Mouse (Mus musculus) kidney, embryonic 15.5 days (tissue): ENCODE results near the gene Lin7a. TPM values are rescaled to one million over a fixed set of nuclear protein-coding genes. Genes with fewer than 3 reads are reported as not detected.

Source experiments
- ATAC-seq: fragments of 200-750 bp; cut with Nextera tagmentation; replicated peaks from 2 replicates; pipeline ENCODE4 v1.8.0; 2017; ENCODE audit warnings: moderate TSS enrichment; ENCODE audit not compliant: low FRiP score
- H3K27ac ChIP-seq: fragments of 300-500 bp; sonication (generic); 2 replicates; pipeline ENCODE4 v1.5.1; 2015; ENCODE audit warnings: mild to moderate bottlenecking, inconsistent platforms
- H3K27me3 ChIP-seq: fragments of 300-500 bp; sonication (generic); 2 replicates; pipeline ENCODE4 v1.6.1; 2015; ENCODE audit warnings: inconsistent platforms
- H3K36me3 ChIP-seq: fragments of 300-500 bp; sonication (generic); 2 replicates; pipeline ENCODE4 v1.6.1; 2015; ENCODE audit warnings: inconsistent platforms
- H3K4me1 ChIP-seq: fragments of 300-500 bp; sonication (generic); 2 replicates; pipeline ENCODE4 v1.6.1; 2015; ENCODE audit warnings: inconsistent platforms
- H3K4me2 ChIP-seq: fragments of 300-500 bp; sonication (generic); 2 replicates; pipeline ENCODE4 v1.6.1; 2015; ENCODE audit warnings: moderate library complexity, mild to moderate bottlenecking, inconsistent platforms
- H3K4me3 ChIP-seq: fragments of 300-500 bp; sonication (generic); replicated peaks from 2 replicates; pipeline ENCODE4 v1.5.1; 2015; ENCODE audit warnings: mild to moderate bottlenecking, inconsistent platforms
- H3K9ac ChIP-seq: fragments of 300-500 bp; sonication (generic); 2 replicates; pipeline ENCODE4 v1.6.1; 2015; ENCODE audit warnings: mild to moderate bottlenecking, inconsistent platforms
- H3K9me3 ChIP-seq: fragments of 300-500 bp; sonication (generic); replicated peaks from 2 replicates; pipeline ENCODE4 v1.6.1; 2016; ENCODE audit warnings: inconsistent platforms
- WGBS: fragments of 180-500 bp; shearing (Covaris S2); methylation state at CpG from one replicate; pipeline ENCODE4 v1.1.7; 2015; ENCODE audit warnings: mixed read lengths; 5-methylcytosine and 5-hydroxymethylcytosine counted together
- polyA plus RNA-seq: library from polyadenylated mRNA; unstranded; fragments of >200 nt; fragmentation: Nextera tagmentation; extraction: Ambion mirVana; gene quantifications from 2 replicates; pipeline ENCODE4 v1.2.1, GENCODE M21; 2015

The Lin7a gene
- polyA plus RNA-seq, 1 experiment from 2014 or later: 2.0 TPM

DNA sequence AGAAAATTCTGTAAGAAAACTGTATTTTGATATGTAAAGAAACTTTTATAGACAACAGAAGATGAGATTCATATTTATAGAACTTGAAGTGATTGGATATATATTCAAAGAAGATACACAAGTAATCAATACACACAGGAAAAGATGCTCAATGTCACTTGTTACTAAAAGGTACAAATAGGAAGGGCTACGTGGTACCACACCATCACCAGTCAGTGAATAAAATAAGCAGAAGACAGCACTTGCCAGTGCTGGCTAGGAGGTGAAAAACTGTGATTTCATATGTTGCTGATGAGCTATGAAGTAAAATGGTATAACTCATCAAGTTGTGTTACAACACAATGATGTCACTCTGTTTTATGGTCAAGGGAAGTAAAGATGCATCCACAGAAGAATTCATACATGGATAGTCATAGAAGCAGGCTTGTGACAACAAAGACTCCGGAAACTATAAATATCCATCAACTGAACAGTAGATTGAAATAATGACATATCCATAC lies 25.5 kb upstream of the Lin7a start:
- no peak overlapping the region for H3K27ac ChIP-seq
- H3K9me3 ChIP-seq: no peaks in the 10 kb centered on the region
- H3K4me1 ChIP-seq: 0 out of 2 replicates have a peak, but pooled peaks cover 2% of the 10 kb centered on the region
- no peak overlapping the region for H3K4me3 ChIP-seq
- no peaks in the 10 kb centered on the region for H3K27me3 ChIP-seq
- ATAC-seq: no peak
- H3K9ac ChIP-seq: no peak overlapping the region
- H3K36me3 ChIP-seq: no peaks in the 10 kb centered on the region
- WGBS: 90% methylated on average over 2 of the region's 2 CpGs
- no peak overlapping the region for H3K4me2 ChIP-seq

DNA sequence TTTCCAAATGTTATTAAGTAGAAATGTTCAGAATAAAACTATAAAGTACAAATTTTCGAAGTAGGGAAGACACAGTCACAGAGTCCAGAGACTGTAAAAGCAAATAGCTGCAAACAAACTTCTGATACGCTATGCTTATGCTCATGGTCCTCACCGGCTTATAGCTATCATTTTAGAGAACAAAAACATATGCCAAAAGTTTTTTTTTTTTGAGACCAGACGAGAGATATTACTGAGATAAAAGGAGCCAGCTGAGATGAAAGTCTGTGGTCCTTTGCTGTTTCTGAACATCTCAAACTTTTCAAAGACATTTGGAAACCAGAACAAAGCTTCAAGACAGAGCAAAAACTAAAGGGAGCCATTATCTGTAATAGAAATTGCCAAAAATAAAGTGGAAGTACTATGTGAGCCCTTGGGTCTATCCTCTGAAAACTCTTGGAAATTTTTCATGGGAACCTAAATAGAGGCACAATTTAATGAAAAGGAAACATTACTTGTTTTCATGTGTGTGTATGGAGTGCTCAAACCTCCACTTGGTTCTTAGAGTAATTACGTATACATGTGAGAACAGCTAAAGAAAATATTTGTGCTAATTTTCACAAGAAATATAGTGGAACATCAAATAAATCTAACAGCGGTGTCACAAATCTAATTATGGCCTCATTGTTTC lies 24.4 kb upstream of the Lin7a start:
- Histone ChIP-seq H3K4me1 (0 out of 2 replicates have a peak, but pooled peaks cover 2% of the 10 kb centered on the region), H3K9me3 (no peaks in the 10 kb centered on the region), H3K36me3 (no peaks in the 10 kb centered on the region), H3K4me2 (no peak overlapping the region), H3K27ac (no peak overlapping the region), H3K27me3 (no peaks in the 10 kb centered on the region), H3K4me3 (no peak overlapping the region), H3K9ac (no peak overlapping the region)
- no peak for ATAC-seq
- 86% methylated on average over 6 of the region's 6 CpGs for WGBS

DNA sequence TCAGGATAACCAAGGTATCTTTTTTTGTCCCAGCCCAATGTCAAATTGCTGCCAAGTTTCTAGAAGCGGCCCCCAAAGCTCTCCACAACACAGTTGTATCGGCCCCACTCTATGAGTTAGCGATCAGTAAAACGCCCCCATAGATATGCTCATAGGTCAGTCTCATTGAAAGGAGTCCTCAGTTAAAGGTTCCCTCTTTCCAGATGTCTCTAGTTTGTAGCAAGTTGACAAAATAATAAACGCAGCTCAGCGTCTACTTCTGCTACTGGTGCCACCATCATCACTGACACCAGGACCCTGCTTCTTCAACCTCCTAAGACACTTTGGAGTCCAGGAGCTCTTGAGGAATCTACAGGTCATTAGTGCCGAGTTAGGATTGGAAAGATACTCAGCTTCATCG lies 23.0 kb upstream of the Lin7a start:
- ATAC-seq: no peak
- no peaks in the 10 kb centered on the region for H3K27me3 ChIP-seq
- no peak overlapping the region for H3K4me2 ChIP-seq
- no peak overlapping the region for H3K4me3 ChIP-seq
- no peaks in the 10 kb centered on the region for H3K9me3 ChIP-seq
- no peaks in the 10 kb centered on the region for H3K36me3 ChIP-seq
- no peak overlapping the region for H3K9ac ChIP-seq
- 0 out of 2 replicates have a peak, but pooled peaks cover 2% of the 10 kb centered on the region for H3K4me1 ChIP-seq
- WGBS: 91% methylated on average over 8 of the region's 8 CpGs
- H3K27ac ChIP-seq: no peak overlapping the region

DNA sequence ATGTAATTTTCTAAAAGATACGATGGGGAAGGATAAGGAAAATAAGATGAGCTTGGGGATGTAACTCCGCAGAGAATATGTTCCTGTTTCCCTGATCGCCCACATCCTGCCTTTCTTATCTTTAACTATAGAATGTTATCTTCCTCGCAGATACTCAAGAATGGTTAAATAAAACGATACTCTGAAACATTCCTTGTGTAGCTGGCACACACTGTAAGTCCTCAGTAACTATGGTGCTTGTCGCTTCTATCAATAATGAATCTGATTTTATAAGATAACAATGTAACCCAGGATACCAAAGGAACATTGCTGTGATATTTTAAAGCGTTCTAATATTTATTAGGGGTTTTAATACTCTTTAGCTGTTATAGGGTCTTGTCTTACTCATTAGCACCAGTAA lies 22.4 kb upstream of the Lin7a start:
- no peak overlapping the region for H3K9ac ChIP-seq
- WGBS: 84% methylated on average over 7 of the region's 7 CpGs
- no peak overlapping the region for H3K27ac ChIP-seq
- H3K4me2 ChIP-seq: no peak overlapping the region
- no peaks in the 10 kb centered on the region for H3K36me3 ChIP-seq
- H3K4me1 ChIP-seq: 0 out of 2 replicates have a peak, but pooled peaks cover 2% of the 10 kb centered on the region
- no peaks in the 10 kb centered on the region for H3K9me3 ChIP-seq
- no peak for ATAC-seq
- H3K4me3 ChIP-seq: no peak overlapping the region
- H3K27me3 ChIP-seq: no peaks in the 10 kb centered on the region

DNA sequence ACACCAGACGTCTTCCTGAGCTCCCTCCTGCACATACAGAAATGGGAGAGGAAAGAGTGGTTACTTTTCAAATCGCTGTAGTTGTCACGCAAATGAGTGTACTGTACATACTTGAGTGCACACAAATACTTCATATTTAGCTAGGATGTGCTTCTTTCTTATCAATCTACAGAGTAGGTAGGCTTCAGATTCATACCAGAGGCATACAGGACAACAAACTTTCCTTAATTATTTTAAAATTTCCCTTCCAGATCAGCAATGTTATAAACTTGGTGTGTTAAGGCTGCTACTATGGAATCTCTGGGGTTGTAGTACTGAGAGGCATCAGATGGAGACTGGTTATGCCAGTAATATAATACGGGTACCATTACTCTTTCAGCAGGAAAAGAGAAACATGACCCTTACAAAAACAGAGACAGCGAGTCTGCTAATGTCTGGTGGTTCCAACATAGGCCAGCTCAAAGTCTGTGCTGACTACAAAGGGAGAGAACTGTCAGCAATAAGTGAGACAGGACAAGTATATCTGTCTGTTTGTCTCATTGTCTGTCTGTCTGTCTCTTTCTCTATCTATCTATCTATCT lies 21.8 kb upstream of the Lin7a start:
- Histone ChIP-seq H3K9me3 (no peaks in the 10 kb centered on the region), H3K4me2 (no peak overlapping the region), H3K4me1 (0 out of 2 replicates have a peak, but pooled peaks cover 2% of the 10 kb centered on the region), H3K36me3 (no peaks in the 10 kb centered on the region), H3K27me3 (no peaks in the 10 kb centered on the region), H3K27ac (no peak overlapping the region), H3K4me3 (no peak overlapping the region), H3K9ac (no peak overlapping the region)
- 50% methylated on average over 5 of the region's 5 CpGs for WGBS
- peak; percentile 80 for ATAC-seq

DNA sequence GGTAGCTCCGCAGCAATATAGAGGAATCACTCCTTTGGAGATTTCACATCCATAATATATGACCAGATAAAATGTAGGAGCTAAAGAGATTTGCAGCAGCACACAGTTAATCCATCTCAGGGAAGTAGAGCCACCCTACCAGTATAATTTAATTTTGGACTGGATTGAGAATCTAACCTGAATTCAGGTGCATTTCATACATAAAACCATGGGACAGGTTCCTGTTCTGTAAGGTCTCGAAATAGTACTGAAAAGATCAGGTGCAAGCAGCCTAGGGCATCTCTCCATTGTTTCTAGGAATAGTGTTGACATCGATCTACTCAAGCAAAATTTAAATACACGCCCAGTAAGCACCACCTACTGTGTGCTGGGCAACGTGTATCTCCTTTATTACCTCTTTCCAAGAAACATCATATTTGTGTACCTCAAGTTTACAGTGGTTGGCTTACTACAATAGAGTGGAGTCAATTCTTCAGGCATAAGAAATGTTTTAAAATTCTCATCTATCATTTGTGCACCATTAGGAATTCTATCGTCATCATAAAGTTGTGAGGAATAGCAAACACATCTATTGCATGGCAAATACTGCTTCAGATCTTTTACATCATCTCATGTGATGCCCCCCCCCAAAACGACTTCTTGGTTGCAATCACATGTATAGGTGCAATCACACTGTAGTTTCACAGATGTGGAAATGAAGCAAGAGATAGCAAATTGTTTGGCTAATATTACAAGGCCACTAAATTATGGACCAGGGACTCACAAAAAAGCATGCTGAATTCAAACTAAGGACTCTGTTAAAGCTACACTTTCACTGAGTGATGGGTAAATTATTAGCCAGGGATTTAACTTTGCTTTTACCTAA lies 20.9 kb upstream of the Lin7a start:
- Histone ChIP-seq H3K36me3 (no peaks in the 10 kb centered on the region), H3K27me3 (no peaks in the 10 kb centered on the region), H3K9ac (no peak overlapping the region), H3K4me2 (no peak overlapping the region), H3K27ac (no peak overlapping the region), H3K4me1 (0 out of 2 replicates have a peak, but pooled peaks cover 2% of the 10 kb centered on the region), H3K4me3 (no peak overlapping the region), H3K9me3 (no peaks in the 10 kb centered on the region)
- WGBS: 77% methylated on average over 7 of the region's 7 CpGs
- no peak for ATAC-seq

DNA sequence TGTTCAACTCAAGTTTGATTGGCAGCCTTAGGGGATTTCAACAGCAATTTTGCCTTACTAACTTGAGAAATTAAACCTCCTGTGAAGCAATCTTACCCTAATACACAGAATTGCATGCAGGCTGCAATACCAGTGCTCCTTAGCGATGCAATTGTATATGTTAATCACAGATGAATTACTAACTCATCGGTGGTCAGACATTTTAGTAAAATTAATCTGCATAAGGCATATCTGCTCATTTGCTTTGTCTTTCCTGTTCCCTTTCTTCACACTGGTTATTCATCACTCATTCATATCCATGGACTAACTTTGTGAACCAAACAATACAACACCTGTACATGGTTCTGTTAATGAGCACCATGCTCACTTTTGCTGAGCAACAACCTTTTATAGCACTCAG lies 20.2 kb upstream of the Lin7a start:
- H3K27me3 ChIP-seq: no peaks in the 10 kb centered on the region
- ATAC-seq: no peak
- no peak overlapping the region for H3K4me2 ChIP-seq
- no peak overlapping the region for H3K27ac ChIP-seq
- no peak overlapping the region for H3K9ac ChIP-seq
- no peaks in the 10 kb centered on the region for H3K9me3 ChIP-seq
- no peaks in the 10 kb centered on the region for H3K36me3 ChIP-seq
- 76% methylated on average over 2 of the region's 2 CpGs for WGBS
- H3K4me1 ChIP-seq: 0 out of 2 replicates have a peak, but pooled peaks cover 2% of the 10 kb centered on the region
- H3K4me3 ChIP-seq: no peak overlapping the region

DNA sequence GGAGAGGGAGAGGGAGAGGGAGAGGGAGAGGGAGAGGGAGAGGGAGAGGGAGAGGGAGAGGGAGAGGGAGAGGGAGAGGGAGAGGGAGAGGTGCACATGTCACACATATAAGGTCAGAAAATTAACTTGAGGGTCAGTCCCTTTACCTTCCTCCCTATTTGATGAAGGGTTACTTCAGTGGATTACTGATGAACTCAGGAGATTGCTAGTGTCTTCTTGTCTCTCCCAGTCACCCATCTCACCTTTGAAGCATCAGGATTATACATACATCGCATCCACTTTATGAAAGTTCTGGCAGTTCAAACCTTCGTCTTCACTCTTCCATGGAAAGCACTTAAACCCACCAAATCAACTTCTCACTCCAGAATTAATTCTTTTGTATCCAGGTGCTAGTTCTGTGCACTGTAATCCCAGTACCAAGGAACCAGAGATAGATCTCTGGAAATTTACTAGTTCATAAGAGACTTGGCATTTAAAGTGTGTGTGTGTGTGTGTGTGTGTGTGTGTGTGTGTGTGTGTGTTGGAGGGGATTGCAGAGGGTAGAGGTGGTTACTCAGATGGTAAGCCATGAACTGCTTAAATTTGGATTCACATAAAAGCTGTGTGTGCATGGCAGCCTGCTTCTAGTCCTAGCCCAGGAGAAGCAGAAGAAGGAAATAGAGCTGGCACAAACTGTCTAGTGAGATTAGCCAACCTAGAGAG lies 19.5 kb upstream of the Lin7a start:
- no peak overlapping the region for H3K4me2 ChIP-seq
- H3K27me3 ChIP-seq: no peaks in the 10 kb centered on the region
- no peak overlapping the region for H3K4me3 ChIP-seq
- 93% methylated on average over 2 of the region's 2 CpGs for WGBS
- H3K9me3 ChIP-seq: no peaks in the 10 kb centered on the region
- no peak for ATAC-seq
- H3K4me1 ChIP-seq: 0 out of 2 replicates have a peak, but pooled peaks cover 2% of the 10 kb centered on the region
- H3K9ac ChIP-seq: no peak overlapping the region
- no peak overlapping the region for H3K27ac ChIP-seq
- H3K36me3 ChIP-seq: no peaks in the 10 kb centered on the region

DNA sequence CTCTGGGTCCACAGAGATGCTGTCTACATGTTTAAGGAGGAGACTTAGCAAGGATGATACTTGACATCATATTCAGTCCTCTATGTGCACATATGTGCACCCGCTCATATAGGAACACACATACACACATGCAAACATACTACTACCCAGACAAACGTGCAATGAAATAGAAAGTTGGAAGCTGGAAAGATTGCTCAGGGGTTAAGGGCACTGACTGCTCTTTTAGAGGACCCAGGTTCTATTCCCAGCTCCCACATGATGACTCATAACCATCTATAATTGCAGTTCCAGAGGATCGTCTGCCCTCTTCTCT lies 19.0 kb upstream of the Lin7a start:
- Histone ChIP-seq H3K36me3 (no peaks in the 10 kb centered on the region), H3K9me3 (no peaks in the 10 kb centered on the region), H3K27me3 (no peaks in the 10 kb centered on the region), H3K4me2 (no peak overlapping the region), H3K4me1 (0 out of 2 replicates have a peak, but pooled peaks cover 2% of the 10 kb centered on the region), H3K27ac (no peak overlapping the region), H3K4me3 (no peak overlapping the region), H3K9ac (no peak overlapping the region)
- ATAC-seq: no peak
- WGBS: 86% methylated on average over 3 of the region's 3 CpGs

DNA sequence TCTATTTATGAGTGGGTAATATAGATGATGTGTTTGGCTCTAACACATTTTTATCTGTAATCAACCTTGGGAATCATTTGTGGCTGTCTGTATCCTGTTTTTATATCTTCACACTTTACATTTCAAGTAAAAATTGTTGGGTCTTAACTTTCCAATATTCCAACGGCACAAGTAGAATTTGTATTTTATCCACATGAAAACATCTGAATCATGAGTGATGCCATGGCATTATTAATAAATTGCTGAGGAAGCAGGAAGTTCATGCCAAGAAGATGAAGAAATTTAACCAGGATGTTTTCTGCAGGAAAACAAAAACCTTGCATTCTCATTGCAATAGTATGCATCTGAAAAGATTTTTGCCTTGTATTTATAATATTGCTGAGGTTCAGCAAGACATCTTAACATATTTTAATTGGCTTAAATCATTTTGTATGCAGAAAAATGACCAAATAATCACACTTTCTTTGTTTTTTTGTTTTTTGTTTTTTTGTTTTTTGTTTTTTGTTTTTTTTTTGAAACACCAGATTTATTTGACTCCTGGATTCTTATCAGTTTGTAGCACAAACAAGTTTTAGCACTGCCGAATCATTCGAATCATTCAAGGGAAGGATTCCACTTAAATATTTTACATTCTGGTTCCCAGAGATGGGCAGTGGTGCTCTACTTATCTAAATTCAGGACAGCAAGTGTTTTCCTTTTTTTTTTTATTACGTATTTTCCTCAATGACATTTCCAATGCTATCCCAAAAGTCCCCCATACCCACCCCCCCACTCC lies 18.1 kb upstream of the Lin7a start:
- WGBS: 87% methylated on average over 4 of the region's 4 CpGs
- Histone ChIP-seq H3K9ac (no peak overlapping the region), H3K36me3 (no peaks in the 10 kb centered on the region), H3K4me1 (0 out of 2 replicates have a peak, but pooled peaks cover 2% of the 10 kb centered on the region), H3K27ac (no peak overlapping the region), H3K27me3 (no peaks in the 10 kb centered on the region), H3K9me3 (no peaks in the 10 kb centered on the region), H3K4me3 (no peak overlapping the region), H3K4me2 (no peak overlapping the region)
- ATAC-seq: no peak

DNA sequence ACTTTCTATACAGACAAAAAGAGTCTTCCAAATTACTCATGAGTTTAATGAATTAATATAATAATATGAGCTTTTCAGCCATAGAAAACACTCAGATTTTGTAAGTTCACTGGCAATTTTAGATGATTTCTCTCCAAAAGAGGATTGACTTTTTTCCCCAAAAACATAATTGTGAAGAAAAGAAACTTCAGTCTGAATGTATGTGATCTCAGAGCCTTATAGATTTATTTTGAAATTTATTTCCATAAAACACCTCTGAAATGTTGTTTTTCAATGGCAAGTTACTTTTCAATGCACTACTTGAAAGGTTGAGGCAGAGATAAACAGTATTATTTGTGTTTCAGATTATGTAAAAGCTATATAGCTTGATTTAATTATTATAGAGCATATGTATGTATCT lies 16.8 kb upstream of the Lin7a start:
- no peaks in the 10 kb centered on the region for H3K27me3 ChIP-seq
- no peak overlapping the region for H3K4me3 ChIP-seq
- H3K9me3 ChIP-seq: no peaks in the 10 kb centered on the region
- no peak overlapping the region for H3K9ac ChIP-seq
- H3K4me1 ChIP-seq: no peaks in the 10 kb centered on the region
- no peak overlapping the region for H3K27ac ChIP-seq
- H3K4me2 ChIP-seq: no peak overlapping the region
- H3K36me3 ChIP-seq: no peaks in the 10 kb centered on the region
- no peak for ATAC-seq
